Mouse (Mus musculus) MEL-GATA-1-ER (cell line): Measurements from ENCODE around the gene Actl6b.

ENCODE experiments used
- DNase-seq: peaks from one replicate; pipeline ENCODE4 v3.0.0-alpha.2; 2012; ENCODE audit warnings: low read depth; ENCODE audit errors: extremely low read depth

Actl6b gene

GRCm38 (mm10) chr5:137553898-137554297, 581 bp downstream of the Actl6b start:
- no peak for DNase-seq

- DNase-seq = no peak
Measured at GRCm38 (mm10) chr5:137561556-137561955, 8.2 kb downstream of the Actl6b start.

- DNase-seq = no peak
Measured at GRCm38 (mm10) chr5:137562965-137563364, 9.6 kb downstream of the Actl6b start.

- DNase-seq = no peak
Measured at GRCm38 (mm10) chr5:137565744-137566143, 12.4 kb downstream of the Actl6b start.

- no peak for DNase-seq
Measured at GRCm38 (mm10) chr5:137566416-137566815, 13.1 kb downstream of the Actl6b start.

GRCm38 (mm10) chr5:137568223-137568798, 15.0 kb downstream of the Actl6b start:
- no peak for DNase-seq

GRCm38 (mm10) chr5:137569031-137569430, 15.7 kb downstream of the Actl6b start:
- DNase-seq = no peak

GRCm38 (mm10) chr5:137569665-137570064, 16.3 kb downstream of the Actl6b start, which contains the start of gene Tfr2:
Tfr2 (plus strand) TSS chr5:137569840.
- peak; percentile 59 for DNase-seq

GRCm38 (mm10) chr5:137570181-137570580, 16.9 kb downstream of the Actl6b start:
- peak; percentile 57 for DNase-seq

GRCm38 (mm10) chr5:137570691-137571586, 17.6 kb downstream of the Actl6b start:
- DNase-seq = peak; percentile 88

GRCm38 (mm10) chr5:137574470-137574901, 21.2 kb downstream of the Actl6b start:
- DNase-seq = no peak

GRCm38 (mm10) chr5:137580246-137580645, 26.9 kb downstream of the Actl6b start:
- no peak for DNase-seq

GRCm38 (mm10) chr5:137582702-137583101, 29.4 kb downstream of the Actl6b start:
- no peak for DNase-seq

- DNase-seq = no peak
Measured at GRCm38 (mm10) chr5:137583670-137584169, 30.4 kb downstream of the Actl6b start.

- no peak for DNase-seq
Measured at GRCm38 (mm10) chr5:137584976-137585375, 31.7 kb downstream of the Actl6b start.

- no peak for DNase-seq
Measured at GRCm38 (mm10) chr5:137590507-137590906, 37.2 kb downstream of the Actl6b start.

- no peak for DNase-seq
Measured at GRCm38 (mm10) chr5:137595921-137596320, 42.6 kb downstream of the Actl6b start.

GRCm38 (mm10) chr5:137596601-137597261, 43.4 kb downstream of the Actl6b start:
- no peak for DNase-seq

- DNase-seq = no peak
Measured at GRCm38 (mm10) chr5:137597625-137598024, 44.3 kb downstream of the Actl6b start.

GRCm38 (mm10) chr5:137598100-137598826, 44.9 kb downstream of the Actl6b start:
- DNase-seq = peak; percentile 67

- DNase-seq = no peak
Measured at GRCm38 (mm10) chr5:137599600-137599999, 46.3 kb downstream of the Actl6b start.
